Mouse (Mus musculus) G1E (cell line): ENCODE data around the gene Tmem165.

Source experiments
- CTCF ChIP-seq: IDR thresholded peaks from 2 replicates; pipeline ENCODE4 v1.5.1; 2012; ENCODE audit warnings: low read depth, low read length, inconsistent platforms, mixed read lengths
- TAL1 ChIP-seq: conservative IDR thresholded peaks from 2 replicates; pipeline ENCODE4 v1.6.1; 2012; ENCODE audit warnings: low read depth, low read length, inconsistent platforms, mixed read lengths

DNA sequence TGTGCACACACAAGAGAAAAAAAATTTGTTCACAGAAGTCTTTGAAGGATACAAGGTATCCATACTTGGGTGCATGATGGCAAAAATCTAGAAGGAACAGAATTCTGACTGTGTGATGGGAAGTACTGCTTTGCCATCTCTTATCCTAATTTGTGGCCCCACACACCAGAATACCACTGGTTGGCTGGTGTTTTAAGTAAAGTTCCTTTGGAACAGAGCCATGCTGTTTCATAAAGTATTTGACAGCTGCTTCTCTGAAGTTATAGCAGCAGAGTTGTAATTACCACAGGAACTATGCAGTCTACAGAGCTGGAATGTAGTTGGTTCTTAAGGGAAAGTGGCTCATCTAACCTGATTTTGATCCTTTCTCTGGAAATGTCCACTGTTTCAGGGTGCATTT, 9.4 kb downstream of the Tmem165 start:
- TF ChIP-seq CTCF: no peak
- no peak for TF ChIP-seq TAL1
